Mouse (Mus musculus) C2C12 (cell line): ENCODE results near the gene Gm17949.

ENCODE experiments used
- CTCF ChIP-seq: IDR thresholded peaks from one replicate; pipeline ENCODE4 v1.5.1; 2011; ENCODE audit not compliant: control insufficient read depth, insufficient read depth, insufficient read length
- MYOD1 ChIP-seq: IDR thresholded peaks from one replicate; pipeline ENCODE4 v1.6.1; 2011; ENCODE audit warnings: low read depth; ENCODE audit not compliant: control insufficient read depth, insufficient read length

DNA sequence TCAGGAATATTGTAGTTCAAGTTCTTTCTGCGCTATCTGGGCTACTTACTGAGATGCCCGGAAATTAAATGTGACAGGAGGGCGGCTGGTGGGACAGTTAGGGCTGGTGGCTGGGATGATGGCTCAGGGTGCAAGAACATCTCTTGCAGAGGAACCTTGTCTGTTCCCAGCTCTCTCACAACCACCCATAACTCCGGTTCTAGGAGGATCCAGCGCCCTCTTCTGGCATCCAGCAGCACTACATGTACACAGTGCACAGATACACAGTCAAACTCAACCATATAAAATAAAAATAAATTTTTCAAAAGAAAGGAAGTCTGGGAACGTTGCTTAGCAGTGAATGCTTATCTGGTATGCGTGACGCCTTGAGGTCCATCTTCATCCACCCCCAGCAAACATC is 27.7 kb downstream of the Gm17949 start:
- no peak for TF ChIP-seq CTCF
- no peak for TF ChIP-seq MYOD1
